Mouse (Mus musculus): ENCODE data around the gene Dnajc30.
A peak's percentile ranks its signal among the peaks of the same experiment; 100 is the strongest.
"Not testable (repeated sequence)": the region's sequence is repeated elsewhere in the genome, so short reads cannot be mapped to it uniquely, and the experiment has no call there.

Dnajc30 gene

GRCm38 (mm10) chr5:135064382-135064766, 372 bp downstream of the Dnajc30 start:
- peak in 1 of 2 experiments; percentile 4 for DNase-seq (ENCODE audit: low spot score in 2 of 2)

GRCm38 (mm10) chr5:135064909-135065446, 976 bp downstream of the Dnajc30 start, which contains the start of gene Bud23:
TSS of gene Bud23 (minus strand) at chr5:135064959.
- DNase-seq (ENCODE audit: low spot score in 2 of 2): not testable (repeated sequence)

GRCm38 (mm10) chr5:135066008-135066407, 2.0 kb downstream of the Dnajc30 start:
- DNase-seq (ENCODE audit: low spot score in 2 of 2): no peak

- no peak for DNase-seq (ENCODE audit: low spot score in 2 of 2)
These were observed 6.4 kb downstream of the Dnajc30 start for GRCm38 (mm10) chr5:135070448-135070847.

GRCm38 (mm10) chr5:135072061-135072460, 8.1 kb downstream of the Dnajc30 start:
- no peak for DNase-seq (ENCODE audit: low spot score in 2 of 2)

GRCm38 (mm10) chr5:135072720-135073119, 8.7 kb downstream of the Dnajc30 start:
- DNase-seq (ENCODE audit: low spot score in 2 of 2): no peak

- no peak for DNase-seq (ENCODE audit: low spot score in 2 of 2)
These were observed 9.5 kb downstream of the Dnajc30 start for GRCm38 (mm10) chr5:135073349-135074150.

- DNase-seq (ENCODE audit: low spot score in 2 of 2): no peak
These were observed 11.7 kb downstream of the Dnajc30 start for GRCm38 (mm10) chr5:135075655-135076054.

- DNase-seq (ENCODE audit: low spot score in 2 of 2): no peak
These were observed 12.4 kb downstream of the Dnajc30 start for GRCm38 (mm10) chr5:135076368-135076767.

- no peak for DNase-seq (ENCODE audit: low spot score in 2 of 2)
These were observed 13.0 kb downstream of the Dnajc30 start for GRCm38 (mm10) chr5:135076931-135077505.

GRCm38 (mm10) chr5:135077564-135078481, 13.8 kb downstream of the Dnajc30 start, which contains the start of gene Vps37d:
TSS of gene Vps37d (minus strand) at chr5:135078266.
- peak; percentile 87 to 90 for DNase-seq (ENCODE audit: low spot score in 2 of 2)

GRCm38 (mm10) chr5:135078482-135078810, 14.4 kb downstream of the Dnajc30 start:
- DNase-seq (ENCODE audit: low spot score in 2 of 2): no peak

GRCm38 (mm10) chr5:135079578-135079977, 15.6 kb downstream of the Dnajc30 start:
- DNase-seq (ENCODE audit: low spot score in 2 of 2): no peak

- DNase-seq (ENCODE audit: low spot score in 2 of 2): no peak
These were observed 16.5 kb downstream of the Dnajc30 start for GRCm38 (mm10) chr5:135080539-135080938.

- DNase-seq (ENCODE audit: low spot score in 2 of 2): no peak
These were observed 22.9 kb downstream of the Dnajc30 start for GRCm38 (mm10) chr5:135086871-135087270.

GRCm38 (mm10) chr5:135089653-135090052, 25.7 kb downstream of the Dnajc30 start, which contains the start of gene Mlxipl:
TSS of gene Mlxipl (plus strand) at chr5:135089890.
- no peak for DNase-seq (ENCODE audit: low spot score in 2 of 2)

- no peak for DNase-seq (ENCODE audit: low spot score in 2 of 2)
These were observed 37.0 kb downstream of the Dnajc30 start for GRCm38 (mm10) chr5:135100981-135101380.

- no peak for DNase-seq (ENCODE audit: low spot score in 2 of 2)
These were observed 40.1 kb downstream of the Dnajc30 start for GRCm38 (mm10) chr5:135103999-135104660.

- peak; percentile 38 to 81 for DNase-seq (ENCODE audit: low spot score in 2 of 2)
These were observed 42.8 kb downstream of the Dnajc30 start for GRCm38 (mm10) chr5:135106758-135107256.

GRCm38 (mm10) chr5:135107521-135108501, 43.8 kb downstream of the Dnajc30 start:
- peak; percentile 27 to 80 for DNase-seq (ENCODE audit: low spot score in 2 of 2)

Data from urinary bladder, postnatal 36 days (tissue).